Mouse (Mus musculus) testis, adult 2 months (tissue): ENCODE measurements around the gene Trpm4.
A peak's percentile ranks its signal among the peaks of the same experiment; 100 is the strongest.

Experiments used
- CTCF ChIP-seq: fragments of 200-500 bp; IDR thresholded peaks from 2 replicates; pipeline ENCODE4 v1.5.1; 2012; ENCODE audit warnings: low read depth, mild to moderate bottlenecking, inconsistent platforms, low read length, moderate library complexity; ENCODE audit not compliant: control insufficient read depth, insufficient read depth, insufficient replicate concordance
- POLR2A ChIP-seq: fragments of 200-500 bp; IDR thresholded peaks from 2 replicates; pipeline ENCODE4 v1.6.1; 2012; ENCODE audit warnings: low read depth, mild to moderate bottlenecking, inconsistent platforms, low read length, moderate library complexity; ENCODE audit not compliant: control insufficient read depth

GRCm38 (mm10) chr7:45300270-45300669, 33.3 kb downstream of the Trpm4 start:
- TF ChIP-seq CTCF: peak; percentile 61; the same call in 1 of the 2 replicates
- no peak for TF ChIP-seq POLR2A
